Mouse (Mus musculus): Measurements from ENCODE around the gene 4933424G06Rik. TPM values are rescaled to one million over a fixed set of nuclear protein-coding genes. Genes with fewer than 3 reads are reported as not detected.

The 4933424G06Rik gene
- polyA plus RNA-seq, 1 experiment from 2014 or later = 0.54 TPM

- ATAC-seq (ENCODE audit: low FRiP score) (no peak), DNase-seq (ENCODE audit: low spot score) (no peak)
- Histone ChIP-seq H3K4me3 (replicated peaks; ENCODE audit: low read length) (no peak overlapping the region), H3K9me3 (ENCODE audit: control insufficient read depth, low read length) (no peaks in the 10 kb centered on the region), H3K27me3 (ENCODE audit: control insufficient read depth, insufficient read depth, low read length) (no peaks in the 10 kb centered on the region), H3K9ac (no peak overlapping the region), H3K4me1 (replicated peaks; ENCODE audit: control insufficient read depth, insufficient read depth, low read length) (no peaks in the 10 kb centered on the region), H3K4me2 (replicated peaks) (no peak overlapping the region), H3K36me3 (replicated peaks; ENCODE audit: control insufficient read depth, insufficient read depth) (peaks cover 93% of the 10 kb centered on the region), H3K27ac (no peak overlapping the region)
- WGBS = 85% methylated on average over 9 of the region's 9 CpGs
Observed at GRCm38 (mm10) chr1:36804259-36804658, 94.3 kb downstream of the 4933424G06Rik start.

DNA sequence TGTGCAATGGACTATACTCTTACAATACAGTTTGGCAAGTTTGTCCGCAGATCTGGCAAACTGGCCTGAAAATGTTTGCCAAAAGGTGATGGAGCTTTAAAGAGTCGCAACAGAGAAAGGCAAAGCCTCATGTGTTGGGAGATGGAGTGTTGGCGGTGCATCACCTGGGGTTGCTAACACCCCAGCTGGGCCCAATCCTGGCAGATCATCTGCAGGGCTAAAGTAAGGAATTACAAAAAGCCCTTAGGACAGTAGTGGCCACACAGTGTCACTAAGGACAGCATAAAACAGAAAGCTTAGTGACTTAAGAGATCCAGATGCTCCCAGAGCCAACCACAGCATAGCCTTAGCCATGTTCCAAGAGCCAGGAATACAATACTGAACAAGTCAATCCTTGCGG is 94.9 kb downstream of the 4933424G06Rik start:
- WGBS = 95% methylated on average over 4 of the region's 4 CpGs
- H3K9me3 ChIP-seq (ENCODE audit: control insufficient read depth, low read length) = no peaks in the 10 kb centered on the region
- ATAC-seq (ENCODE audit: low FRiP score) (no peak), DNase-seq (ENCODE audit: low spot score) (no peak)
- H3K4me2 ChIP-seq (replicated peaks) = no peak overlapping the region
- H3K4me1 ChIP-seq (replicated peaks; ENCODE audit: control insufficient read depth, insufficient read depth, low read length) = no peaks in the 10 kb centered on the region
- H3K9ac ChIP-seq = no peak overlapping the region
- no peaks in the 10 kb centered on the region for H3K27me3 ChIP-seq (ENCODE audit: control insufficient read depth, insufficient read depth, low read length)
- no peak overlapping the region for H3K4me3 ChIP-seq (replicated peaks; ENCODE audit: low read length)
- peaks cover 93% of the 10 kb centered on the region for H3K36me3 ChIP-seq (replicated peaks; ENCODE audit: control insufficient read depth, insufficient read depth)
- no peak overlapping the region for H3K27ac ChIP-seq

DNA sequence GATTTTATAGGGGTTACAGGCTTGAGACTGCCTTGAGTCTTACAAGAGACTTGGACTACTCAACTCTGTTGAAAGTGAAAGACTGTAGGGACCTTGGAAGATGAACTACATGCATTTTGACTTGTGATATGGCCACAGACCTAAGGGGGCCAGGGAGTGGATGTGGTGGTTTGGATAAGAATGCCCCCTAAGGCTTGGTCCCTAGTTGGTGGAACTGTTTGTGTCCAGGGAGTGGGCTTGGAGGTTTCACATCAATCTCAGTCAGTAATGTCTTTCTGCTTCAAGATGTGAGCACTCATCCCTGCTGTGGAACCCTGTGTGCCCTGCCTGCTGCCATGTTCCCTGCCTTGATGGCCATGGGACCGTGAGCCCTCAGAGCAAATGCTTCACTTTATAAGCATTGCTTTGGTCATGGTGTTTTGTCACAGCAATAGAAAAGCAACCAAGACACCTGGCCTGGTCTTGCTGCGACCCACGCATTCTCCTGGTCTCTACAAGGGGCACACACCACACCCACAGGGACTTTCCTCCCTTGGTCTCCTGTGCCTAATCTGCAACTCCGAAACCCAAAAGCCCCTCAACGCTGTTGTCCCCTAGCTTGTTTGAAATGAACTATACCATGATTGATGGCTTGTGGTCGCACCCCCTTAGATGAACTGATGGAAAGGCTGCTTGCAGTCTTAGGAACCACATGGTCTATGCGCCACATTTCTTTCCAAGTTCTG is 96.4 kb downstream of the 4933424G06Rik start:
- WGBS = 98% methylated on average over 7 of the region's 7 CpGs

GRCm38 (mm10) chr1:36807086-36807485 is 97.1 kb downstream of the 4933424G06Rik start:
- DNase-seq (ENCODE audit: low spot score) (no peak), ATAC-seq (ENCODE audit: low FRiP score) (no peak)
- Histone ChIP-seq H3K4me2 (replicated peaks) (no peak overlapping the region), H3K9ac (no peak overlapping the region), H3K4me3 (replicated peaks; ENCODE audit: low read length) (no peak overlapping the region), H3K4me1 (replicated peaks; ENCODE audit: control insufficient read depth, insufficient read depth, low read length) (no peaks in the 10 kb centered on the region), H3K27ac (no peak overlapping the region), H3K9me3 (ENCODE audit: control insufficient read depth, low read length) (no peaks in the 10 kb centered on the region), H3K36me3 (replicated peaks; ENCODE audit: control insufficient read depth, insufficient read depth) (peaks cover 95% of the 10 kb centered on the region), H3K27me3 (ENCODE audit: control insufficient read depth, insufficient read depth, low read length) (no peaks in the 10 kb centered on the region)
- WGBS = 94% methylated on average over 1 of the region's 1 CpGs

More for the DNA sequence above, 96.4 kb downstream of the 4933424G06Rik start:
- ATAC-seq (ENCODE audit: low FRiP score) (no peak), DNase-seq (ENCODE audit: low spot score) (no peak)
- H3K4me2 ChIP-seq (replicated peaks) = no peak overlapping the region
- H3K27ac ChIP-seq = no peak overlapping the region
- no peak overlapping the region for H3K9ac ChIP-seq
- H3K4me1 ChIP-seq (replicated peaks; ENCODE audit: control insufficient read depth, insufficient read depth, low read length) = no peaks in the 10 kb centered on the region
- H3K27me3 ChIP-seq (ENCODE audit: control insufficient read depth, insufficient read depth, low read length) = no peaks in the 10 kb centered on the region
- H3K4me3 ChIP-seq (replicated peaks; ENCODE audit: low read length) = no peak overlapping the region
- peaks cover 95% of the 10 kb centered on the region for H3K36me3 ChIP-seq (replicated peaks; ENCODE audit: control insufficient read depth, insufficient read depth)
- H3K9me3 ChIP-seq (ENCODE audit: control insufficient read depth, low read length) = no peaks in the 10 kb centered on the region

Small RNAs within 50 kb of the gene (microRNA-seq; reads per million reads assigned to microRNA genes)
- gene Gm24133 = not detected

Other genes with a start within 250 kb of the 4933424G06Rik start
- gene Cnnm4, start 238.5 kb upstream of the 4933424G06Rik start, polyA plus RNA-seq (2014; fragmentation: Nextera tagmentation; extraction: Ambion mirVana) = 9.2 and 10.6 TPM in 2 replicates
- 6.1 and 6.8 TPM in 2 replicates for gene Cnnm3, start 198.3 kb upstream of the 4933424G06Rik start, polyA plus RNA-seq (2014; fragmentation: Nextera tagmentation; extraction: Ambion mirVana)
- gene Ankrd23, start 173.3 kb upstream of the 4933424G06Rik start, polyA plus RNA-seq (2014; fragmentation: Nextera tagmentation; extraction: Ambion mirVana) = 6.9 and 10.6 TPM in 2 replicates
- 0.23 and 1.1 TPM in 2 replicates for gene Gm42417, start 170.7 kb upstream of the 4933424G06Rik start, polyA plus RNA-seq (2014; fragmentation: Nextera tagmentation; extraction: Ambion mirVana)
- gene Ankrd39, start 162.7 kb upstream of the 4933424G06Rik start, polyA plus RNA-seq (2014; fragmentation: Nextera tagmentation; extraction: Ambion mirVana) = 23.9 and 26.9 TPM in 2 replicates
- gene Sema4c, start 151.8 kb upstream of the 4933424G06Rik start, polyA plus RNA-seq (2014; fragmentation: Nextera tagmentation; extraction: Ambion mirVana) = 3.1 and 3.8 TPM in 2 replicates
- not detected in 2 replicates for gene Fam178b, start 27.0 kb upstream of the 4933424G06Rik start, polyA plus RNA-seq (2014; fragmentation: Nextera tagmentation; extraction: Ambion mirVana)
- 772 and 811 TPM in 2 replicates for gene Cox5b, start 18.7 kb upstream of the 4933424G06Rik start, polyA plus RNA-seq (2014; fragmentation: Nextera tagmentation; extraction: Ambion mirVana)
- gene Actr1b, start 4.3 kb downstream of the 4933424G06Rik start, polyA plus RNA-seq (2014; fragmentation: Nextera tagmentation; extraction: Ambion mirVana) = 95.0 and 97.4 TPM in 2 replicates
- gene Zap70, start 51.6 kb downstream of the 4933424G06Rik start, polyA plus RNA-seq (2014; fragmentation: Nextera tagmentation; extraction: Ambion mirVana) = 0.69 and 2.3 TPM in 2 replicates
- 21.7 and 22.2 TPM in 2 replicates for gene Tmem131, start 233.5 kb downstream of the 4933424G06Rik start, polyA plus RNA-seq (2014; fragmentation: Nextera tagmentation; extraction: Ambion mirVana)